Mouse (Mus musculus) urinary bladder, postnatal 36 days (tissue): ENCODE results near the gene Gimap8.

ENCODE experiments used
- DNase-seq, 2 experiments: peaks; one replicate each; pipeline ENCODE4 v3.0.0; 2022; ENCODE audit warnings: low spot score in 2 of 2, mixed read lengths in 1 of 2

Gene Gimap8

GRCm38 (mm10) chr6:48637811-48638500 is 9.1 kb upstream of the Gimap8 start:
- no peak for DNase-seq

- no peak for DNase-seq
These were observed 8.5 kb upstream of the Gimap8 start for GRCm38 (mm10) chr6:48638553-48638952.

- DNase-seq, result no peak
These were observed 5.6 kb upstream of the Gimap8 start for GRCm38 (mm10) chr6:48641391-48641790.

- DNase-seq, result no peak
These were observed 4.2 kb upstream of the Gimap8 start for GRCm38 (mm10) chr6:48642764-48643292.

GRCm38 (mm10) chr6:48645660-48646308 is 1.2 kb upstream of the Gimap8 start:
- DNase-seq, result peak; percentile 47 to 68

GRCm38 (mm10) chr6:48646309-48646690 is 734 bp upstream of the Gimap8 start:
- no peak for DNase-seq

GRCm38 (mm10) chr6:48647611-48648010 is 577 bp downstream of the Gimap8 start:
- no peak for DNase-seq

- no peak for DNase-seq
These were observed 1.7 kb downstream of the Gimap8 start for GRCm38 (mm10) chr6:48648779-48649178.

- DNase-seq, result no peak
These were observed 3.0 kb downstream of the Gimap8 start for GRCm38 (mm10) chr6:48650041-48650440.

- no peak for DNase-seq
These were observed 11.7 kb downstream of the Gimap8 start for GRCm38 (mm10) chr6:48658721-48659120.

GRCm38 (mm10) chr6:48664750-48665149 is 17.7 kb downstream of the Gimap8 start:
- no peak for DNase-seq

GRCm38 (mm10) chr6:48665471-48665870 is 18.4 kb downstream of the Gimap8 start:
- DNase-seq, result no peak

- no peak for DNase-seq
These were observed 19.1 kb downstream of the Gimap8 start for GRCm38 (mm10) chr6:48666159-48666586.

- no peak for DNase-seq
These were observed 21.0 kb downstream of the Gimap8 start for GRCm38 (mm10) chr6:48668022-48668421.

GRCm38 (mm10) chr6:48669446-48669969 is 22.5 kb downstream of the Gimap8 start:
- no peak for DNase-seq

- no peak for DNase-seq
These were observed 27.4 kb downstream of the Gimap8 start for GRCm38 (mm10) chr6:48674291-48675058.

- DNase-seq, result no peak
These were observed 28.4 kb downstream of the Gimap8 start for GRCm38 (mm10) chr6:48675400-48675930.

- DNase-seq, result peak; percentile 8 to 10
These were observed 29.2 kb downstream of the Gimap8 start, which contains the start of gene Gimap9 for GRCm38 (mm10) chr6:48675931-48676859. Gene Gimap9, plus strand, starts transcription at chr6:48676129.

GRCm38 (mm10) chr6:48676860-48677415 is 29.9 kb downstream of the Gimap8 start:
- no peak for DNase-seq
